Mouse (Mus musculus) CH12.LX (cell line): ENCODE measurements at regions not wholly inside any gene's neighbourhood (a gene's known extent, or its start where the extent isn't known, plus 50 kb on each side); places are given as distances from the start of the nearest gene placed in this dataset.

Source experiments
- CHD2 ChIP-seq: IDR thresholded peaks from 2 replicates; pipeline ENCODE4 v1.6.1; 2011; ENCODE audit warnings: low read length, improper control_type of control experiment
- CTCF ChIP-seq, 2 experiments: IDR thresholded peaks in 1 of 2; conservative IDR thresholded peaks in 1 of 2; 2 replicates each; pipeline ENCODE4 v1.5.1; 2011 to 2012; ENCODE audit warnings: low read depth in 2 of 2, low read length in 2 of 2, improper control_type of control experiment in 1 of 2, inconsistent platforms in 1 of 2, mild to moderate bottlenecking in 1 of 2, moderate library complexity in 1 of 2
- E2F4 ChIP-seq: IDR thresholded peaks from 2 replicates; pipeline ENCODE4 v1.6.1; 2011; ENCODE audit warnings: low read depth, low read length, improper control_type of control experiment; ENCODE audit not compliant: insufficient replicate concordance
- EP300 ChIP-seq: IDR thresholded peaks from 2 replicates; pipeline ENCODE4 v1.6.1; 2011; ENCODE audit warnings: low read length, improper control_type of control experiment
- MAZ ChIP-seq: IDR thresholded peaks from 2 replicates; pipeline ENCODE4 v1.6.1; 2012; ENCODE audit warnings: low read depth, mild to moderate bottlenecking, inconsistent platforms, low read length, improper control_type of control experiment, moderate library complexity
- MYC ChIP-seq: IDR thresholded peaks from 2 replicates; pipeline ENCODE4 v1.6.1; 2011; ENCODE audit warnings: low read depth, mild to moderate bottlenecking, improper control_type of control experiment, low read length
- POLR2A ChIP-seq: IDR thresholded peaks from 2 replicates; pipeline ENCODE4 v1.6.1; 2011; ENCODE audit warnings: low read depth, mild to moderate bottlenecking, improper control_type of control experiment, low read length
- SIN3A ChIP-seq: IDR thresholded peaks from 2 replicates; pipeline ENCODE4 v1.6.1; 2012; ENCODE audit warnings: low read length, improper control_type of control experiment, inconsistent platforms
- SMC3 ChIP-seq: IDR thresholded peaks from 2 replicates; pipeline ENCODE4 v1.6.1; 2011; ENCODE audit warnings: low read depth, low read length, improper control_type of control experiment
- UBTF ChIP-seq: IDR thresholded peaks from 2 replicates; pipeline ENCODE4 v1.6.1; 2012; ENCODE audit warnings: low read depth, mild to moderate bottlenecking, inconsistent platforms, low read length, improper control_type of control experiment, moderate library complexity
- USF2 ChIP-seq: conservative IDR thresholded peaks from 2 replicates; pipeline ENCODE4 v1.6.1; 2011; ENCODE audit warnings: low read depth, low read length, improper control_type of control experiment
- ZC3H11A ChIP-seq: IDR thresholded peaks from 2 replicates; pipeline ENCODE4 v1.6.1; 2012; ENCODE audit warnings: low read depth, mild to moderate bottlenecking, inconsistent platforms, low read length, improper control_type of control experiment

DNA sequence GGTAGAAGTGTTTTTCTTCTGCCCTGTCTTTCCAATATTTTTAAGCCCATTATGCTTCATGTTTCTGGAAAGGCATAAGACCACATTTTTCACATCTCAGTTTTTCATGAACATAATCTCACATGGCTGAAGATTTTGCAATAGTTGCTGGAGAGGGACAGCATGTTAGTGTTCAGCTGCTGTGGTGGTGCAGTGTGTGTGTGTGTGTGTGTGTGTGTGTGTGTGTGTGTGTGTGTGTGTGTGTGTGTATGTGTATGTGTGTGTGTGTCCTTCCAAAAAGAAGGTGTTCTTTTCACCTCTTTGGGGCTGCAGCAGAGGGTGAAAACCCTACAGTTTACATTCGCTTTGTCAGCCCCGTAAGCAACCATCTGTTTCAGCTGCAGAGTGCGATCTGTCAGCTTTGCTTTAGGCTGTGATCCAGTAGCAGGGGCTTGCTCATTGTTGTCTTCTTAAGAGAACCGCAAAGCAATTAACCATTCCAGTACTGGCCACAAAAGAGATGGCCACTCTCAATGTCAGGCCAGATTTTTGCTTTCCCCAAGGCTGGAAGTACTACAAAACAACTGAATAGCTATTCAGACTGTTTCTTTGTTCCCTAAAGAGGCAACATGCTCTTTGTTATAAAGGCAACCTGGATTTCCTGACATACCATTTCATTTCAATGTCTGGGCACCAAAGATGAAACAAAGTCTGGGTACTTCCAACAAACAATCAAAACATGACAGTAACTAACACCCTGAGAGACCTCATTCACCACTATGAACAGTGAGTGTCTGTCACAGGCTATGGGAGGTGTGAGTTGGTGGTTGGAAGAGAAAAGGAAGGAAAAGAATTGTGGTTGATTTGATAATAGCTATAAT is 520.2 kb upstream of the Cited2 start:
- TF ChIP-seq CTCF (conservative IDR thresholded peaks at IDR 0.05 in 1 of 2, IDR thresholded peaks at IDR 0.05 in 1 of 2; ENCODE audit: low read depth in 2 of 2, low read length in 2 of 2) (no peak), SMC3 (no peak), POLR2A (no peak), E2F4 (no peak), UBTF (no peak), EP300 (no peak), MAZ (no peak), CHD2 (no peak), SIN3A (no peak), MYC (no peak), USF2 (no peak), ZC3H11A (no peak)
